Mouse (Mus musculus): Measurements from ENCODE around the gene Acyp2. TPM values are rescaled to one million over a fixed set of nuclear protein-coding genes. Genes with fewer than 3 reads are reported as not detected.

Gene Acyp2
- total RNA-seq, 1 experiment from 2014 or later, result 32.0 TPM

- no peak for DNase-seq
Measured at GRCm38 (mm10) chr11:30578931-30579330, 70.5 kb downstream of the Acyp2 start.

- no peak for DNase-seq
Measured at GRCm38 (mm10) chr11:30572790-30573395, 76.5 kb downstream of the Acyp2 start.

DNA sequence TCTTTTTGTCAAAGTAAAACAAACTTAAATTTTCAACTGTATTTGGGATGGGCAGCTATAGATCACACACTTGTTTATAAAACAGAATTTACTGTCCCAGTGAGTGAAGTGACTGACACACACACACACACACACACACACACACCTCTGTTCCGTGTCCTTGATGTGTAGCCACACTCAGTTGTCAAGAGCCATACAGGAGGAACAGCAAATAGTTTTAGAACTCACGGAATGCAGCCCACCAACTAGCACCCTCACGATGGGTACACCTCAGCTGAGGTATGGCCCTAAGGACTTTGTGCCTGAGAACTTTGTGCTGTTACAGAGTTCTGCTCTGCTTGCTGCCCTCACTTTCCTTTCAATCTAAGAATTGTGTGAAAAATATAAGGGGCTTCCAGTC lies 78.8 kb downstream of the Acyp2 start:
- DNase-seq, result no peak

DNA sequence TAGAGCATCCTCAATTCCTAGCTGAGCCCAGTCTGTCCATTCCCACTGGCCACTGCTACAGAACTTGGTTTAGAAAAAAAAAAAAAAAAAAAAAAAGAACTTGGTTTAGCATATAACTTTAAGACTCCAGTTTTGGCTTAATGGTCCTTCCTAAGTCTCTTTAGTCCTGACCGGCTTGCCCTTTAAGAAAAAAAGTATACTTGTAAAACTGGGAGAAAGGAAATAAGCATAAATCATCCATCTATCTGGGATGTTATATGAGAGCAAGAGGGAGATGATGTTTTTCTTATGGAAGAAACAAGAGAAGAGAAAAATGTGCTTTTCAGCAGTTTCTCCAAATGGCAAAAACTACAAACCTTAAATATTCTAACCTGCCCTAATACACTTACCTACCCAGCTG lies 89.2 kb downstream of the Acyp2 start:
- no peak for DNase-seq

DNA sequence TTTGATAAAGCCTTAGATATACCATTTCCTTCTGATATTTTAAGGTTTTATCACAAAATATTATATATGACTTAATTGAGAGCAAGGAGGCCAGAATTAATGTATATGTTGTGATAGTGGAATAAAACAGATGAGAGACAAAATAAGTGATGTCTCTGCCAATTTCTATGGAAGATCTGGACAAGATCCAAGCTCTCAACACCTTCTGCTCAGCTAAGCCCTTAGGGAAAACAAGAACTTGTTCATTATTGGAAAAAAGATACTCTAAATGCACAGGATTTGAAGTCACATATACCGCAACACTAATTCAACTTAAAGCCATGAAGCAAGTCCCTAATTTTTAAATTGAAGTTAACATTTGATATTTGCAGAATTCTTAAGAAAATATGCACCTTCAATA lies 96.0 kb downstream of the Acyp2 start:
- no peak for DNase-seq

GRCm38 (mm10) chr11:30517133-30517532 lies 132.3 kb downstream of the Acyp2 start:
- DNase-seq, result no peak

DNA sequence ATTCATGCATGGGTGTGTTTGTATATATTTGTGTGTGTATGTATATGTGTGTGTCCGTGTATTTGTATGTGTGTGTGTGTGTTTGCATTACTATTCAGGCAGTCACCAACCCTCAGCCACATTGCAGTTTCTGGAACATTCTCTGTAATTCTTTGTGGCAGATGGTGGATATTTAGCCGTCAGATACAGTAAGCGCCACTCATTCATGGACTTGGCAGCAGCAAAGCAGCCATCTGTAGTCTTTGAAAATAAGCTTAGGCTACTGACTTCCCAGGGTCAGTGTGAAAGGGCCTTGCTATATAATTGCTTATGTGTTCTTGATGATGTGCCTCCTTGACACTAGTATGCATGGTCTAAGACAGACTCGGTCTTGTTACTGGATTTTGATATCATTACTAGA lies 141.2 kb downstream of the Acyp2 start:
- DNase-seq, result no peak

DNA sequence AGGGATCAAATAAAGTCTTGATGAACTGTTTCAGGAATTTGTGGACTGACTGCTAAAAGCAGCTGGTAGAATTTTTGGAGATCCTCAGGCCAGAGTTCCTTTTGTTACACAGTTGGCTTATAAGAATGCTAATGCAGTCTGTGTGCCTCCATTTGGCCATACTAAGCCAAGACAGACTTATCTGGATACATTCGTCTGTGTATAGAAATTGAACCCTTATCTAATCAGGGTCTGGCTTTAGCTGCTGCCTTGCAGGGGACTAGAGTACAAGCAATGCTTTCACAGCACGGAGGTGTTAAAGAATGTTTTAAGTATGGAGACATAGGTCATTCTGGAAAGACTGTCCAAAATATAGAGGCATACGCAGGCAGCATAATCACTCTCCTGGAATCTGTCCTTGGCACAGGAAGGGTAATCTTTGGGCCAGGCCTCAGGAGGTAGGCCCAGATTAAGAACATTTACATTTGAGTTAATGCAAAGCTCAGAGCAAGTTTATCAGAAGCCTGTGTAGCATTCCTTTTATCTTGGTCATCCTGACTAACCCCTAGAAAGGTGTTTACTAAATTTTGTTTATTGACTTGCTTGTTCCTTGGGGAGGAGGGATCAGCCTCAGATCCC lies 150.5 kb downstream of the Acyp2 start:
- no peak for DNase-seq

DNA sequence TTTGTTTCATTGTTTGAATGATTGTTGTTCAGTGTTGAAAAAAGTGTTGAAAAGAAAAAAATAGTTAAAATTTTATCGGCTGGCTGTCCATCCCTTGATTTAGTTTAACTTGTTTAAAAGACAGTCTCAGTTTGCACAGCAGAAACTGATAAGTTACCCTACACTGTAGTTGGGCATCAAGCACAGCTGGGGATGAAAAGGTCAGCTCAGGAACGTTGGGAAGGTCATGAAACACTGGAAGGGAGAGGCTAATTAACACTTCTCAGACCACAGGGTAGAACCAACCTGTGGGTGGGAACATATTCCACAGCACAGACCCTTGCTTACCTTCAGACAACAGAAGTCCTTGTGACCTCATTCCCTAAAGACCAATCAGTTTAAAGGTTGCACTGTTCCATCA lies 152.2 kb downstream of the Acyp2 start:
- no peak for DNase-seq

GRCm38 (mm10) chr11:30491515-30492260 lies 157.7 kb downstream of the Acyp2 start:
- DNase-seq, result no peak

GRCm38 (mm10) chr11:30488183-30488582 lies 161.2 kb downstream of the Acyp2 start:
- no peak for DNase-seq

DNA sequence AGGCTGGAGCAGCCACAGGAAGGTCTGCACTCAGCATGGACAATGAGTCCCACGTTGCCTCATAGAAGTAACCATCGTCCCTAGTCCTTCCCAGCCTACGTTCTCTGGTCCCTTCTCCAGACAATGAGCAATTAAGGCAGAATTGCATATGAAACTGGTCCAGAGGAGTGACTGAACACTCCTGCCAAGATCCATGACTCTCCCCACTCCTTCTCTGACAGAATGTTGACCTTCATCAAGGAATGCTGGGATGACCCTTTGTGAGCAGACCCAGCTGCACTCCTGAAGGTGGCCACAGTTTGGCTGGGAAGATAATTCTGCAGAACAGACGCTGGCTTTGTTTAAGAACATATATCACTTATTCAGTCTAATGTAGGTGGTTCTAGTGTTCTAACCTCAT lies 166.1 kb downstream of the Acyp2 start:
- DNase-seq, result no peak

DNA sequence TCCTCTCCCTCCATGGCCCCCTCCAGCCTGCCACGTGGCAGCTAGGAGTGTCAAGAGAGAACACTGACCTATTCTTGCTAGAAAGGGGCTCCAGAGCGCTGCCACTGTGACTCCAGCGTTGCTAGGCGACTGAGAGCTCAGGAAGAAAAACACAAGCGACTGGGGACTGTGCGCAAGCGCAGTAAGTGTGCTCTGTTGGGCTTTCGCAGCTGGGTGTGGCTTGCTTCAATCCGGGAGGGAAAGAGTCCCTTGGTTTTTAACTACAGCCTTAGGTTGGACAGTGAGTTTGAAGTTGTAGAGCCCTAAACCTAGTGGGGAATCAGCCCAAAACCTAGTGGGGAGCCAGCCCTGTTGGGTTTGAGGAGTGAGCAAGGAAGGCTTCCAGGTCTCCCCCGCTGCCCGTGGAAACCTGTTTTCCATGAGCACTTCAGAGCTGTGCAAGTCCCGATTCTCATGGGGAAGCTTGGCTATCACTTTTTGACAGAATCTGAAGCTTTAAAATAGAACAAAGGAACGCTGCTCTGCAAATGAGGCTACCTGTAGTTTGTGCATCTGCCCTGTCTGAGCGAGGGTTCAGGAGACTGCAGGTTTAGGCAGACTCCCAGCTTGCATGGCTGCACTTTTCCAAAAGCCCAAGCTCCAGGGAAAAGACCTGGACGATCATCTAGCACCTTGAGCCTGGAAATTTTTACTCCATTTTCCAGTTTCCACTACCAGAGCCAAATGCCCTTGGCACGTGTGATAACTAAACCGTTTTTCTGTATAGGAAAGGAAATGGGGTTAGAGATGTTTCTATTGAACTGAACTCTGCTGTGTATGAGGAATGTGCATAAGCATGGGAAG lies 177.4 kb downstream of the Acyp2 start, which contains the start of gene 4930505A04Rik:
Gene 4930505A04Rik (minus strand): TSS at position 77 of the 843 bp plus-strand sequence.
- peak; percentile 80 for DNase-seq

GRCm38 (mm10) chr11:30471187-30471586 lies 178.2 kb downstream of the Acyp2 start:
- DNase-seq, result no peak

Other genes with a start within 250 kb of the Acyp2 start
- not detected in 2 replicates for gene 4930505A04Rik, start 177.8 kb downstream of the Acyp2 start, total RNA-seq (2021)
- 77.5 and 80.9 TPM in 2 replicates for gene Psme4, start 122.1 kb upstream of the Acyp2 start, total RNA-seq (2021)
- 1.5 and 2.1 TPM in 2 replicates for gene Gpr75, start 235.8 kb upstream of the Acyp2 start, total RNA-seq (2021)
- 13.1 and 15.9 TPM in 2 replicates for gene Asb3, start 235.8 kb upstream of the Acyp2 start, total RNA-seq (2021)